Mouse (Mus musculus) retina, postnatal 7 days (tissue): Measurements from ENCODE around the gene Il7r.
"Not testable (repeated sequence)": the region's sequence is repeated elsewhere in the genome, so short reads cannot be mapped to it uniquely, and the experiment has no call there.

ENCODE experiments used
- DNase-seq: peaks from one replicate; pipeline ENCODE4 v3.0.0-alpha.2; 2012; ENCODE audit warnings: low read depth, low spot score

Gene Il7r

GRCm38 (mm10) chr15:9530076-9530475, at the start of gene Il7r:
Gene Il7r, minus strand, starts transcription at chr15:9530176.
- no peak for DNase-seq

GRCm38 (mm10) chr15:9577303-9577702, 47.3 kb upstream of the Il7r start:
- no peak for DNase-seq

- DNase-seq: no peak
Measured at GRCm38 (mm10) chr15:9574796-9575195, 44.8 kb upstream of the Il7r start.

- DNase-seq: no peak
Measured at GRCm38 (mm10) chr15:9573361-9573760, 43.4 kb upstream of the Il7r start.

GRCm38 (mm10) chr15:9572664-9573063, 42.7 kb upstream of the Il7r start:
- DNase-seq: no peak

- no peak for DNase-seq
Measured at GRCm38 (mm10) chr15:9571896-9572295, 41.9 kb upstream of the Il7r start.

GRCm38 (mm10) chr15:9567316-9567715, 37.3 kb upstream of the Il7r start:
- no peak for DNase-seq

- no peak for DNase-seq
Measured at GRCm38 (mm10) chr15:9565396-9565795, 35.4 kb upstream of the Il7r start.

GRCm38 (mm10) chr15:9564156-9564555, 34.2 kb upstream of the Il7r start:
- no peak for DNase-seq

GRCm38 (mm10) chr15:9557264-9557663, 27.3 kb upstream of the Il7r start:
- not testable (repeated sequence) for DNase-seq

- no peak for DNase-seq
Measured at GRCm38 (mm10) chr15:9548951-9549350, 19.0 kb upstream of the Il7r start.

- DNase-seq: no peak
Measured at GRCm38 (mm10) chr15:9535200-9535599, 5.2 kb upstream of the Il7r start.

- DNase-seq: no peak
Measured at GRCm38 (mm10) chr15:9533356-9533902, 3.5 kb upstream of the Il7r start.

GRCm38 (mm10) chr15:9529646-9530045, 330 bp downstream of the Il7r start:
- no peak for DNase-seq

- DNase-seq: no peak
Measured at GRCm38 (mm10) chr15:9528186-9528935, 1.6 kb downstream of the Il7r start.

- DNase-seq: no peak
Measured at GRCm38 (mm10) chr15:9526412-9526811, 3.6 kb downstream of the Il7r start.

GRCm38 (mm10) chr15:9524907-9525306, 5.1 kb downstream of the Il7r start:
- no peak for DNase-seq

- DNase-seq: no peak
Measured at GRCm38 (mm10) chr15:9523956-9524355, 6.0 kb downstream of the Il7r start.

- no peak for DNase-seq
Measured at GRCm38 (mm10) chr15:9523059-9523458, 6.9 kb downstream of the Il7r start.

- no peak for DNase-seq
Measured at GRCm38 (mm10) chr15:9492077-9492476, 37.9 kb downstream of the Il7r start.

GRCm38 (mm10) chr15:9489417-9490118, 40.4 kb downstream of the Il7r start:
- DNase-seq: no peak

- no peak for DNase-seq
Measured at GRCm38 (mm10) chr15:9473188-9473587, 56.8 kb downstream of the Il7r start.

- DNase-seq: no peak
Measured at GRCm38 (mm10) chr15:9472618-9473017, 57.4 kb downstream of the Il7r start.
